8 mouse cellular contexts compared by ENCODE assay signal in the genomic region with DNA sequence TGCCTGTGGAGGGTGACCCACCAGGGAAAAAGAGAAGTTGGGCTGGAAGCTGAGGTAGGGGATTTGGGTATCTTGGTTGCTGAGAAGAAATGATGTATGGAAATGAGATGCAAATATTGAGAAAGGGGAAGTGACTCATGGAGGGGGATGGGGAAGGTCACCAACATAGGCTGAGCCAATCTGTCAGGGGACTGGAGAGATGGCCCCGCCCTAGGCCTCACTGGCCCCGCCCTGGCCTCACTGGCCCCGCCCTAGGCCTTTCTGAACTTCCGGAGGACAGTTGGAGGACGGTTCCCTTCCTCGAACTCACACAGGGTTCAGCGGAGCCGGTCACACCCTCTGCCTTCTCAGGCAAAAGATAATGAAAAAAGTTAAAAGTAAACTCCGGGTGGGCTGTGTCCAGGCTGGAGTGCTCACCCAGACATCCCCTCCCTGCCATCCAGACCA. TPM values are rescaled to one million over a fixed set of nuclear protein-coding genes. Genes with fewer than 3 reads are reported as not detected.
DNase-seq lines count a peak whose midpoint lies in the region; ATAC-seq and TF ChIP-seq lines count a peak whose summit lies in the region.

No protein-coding gene starts in this region.

- H3K27ac ChIP-seq in CH12.LX (ENCODE audit: insufficient read depth, low read depth) = peak overlapping the region; percentile 82
- peak overlapping the region; percentile 59; the same call in 1 of the 2 replicates for H3K27ac ChIP-seq in limb, embryonic 10.5 days

- TF ChIP-seq POLR2A in CH12.LX (IDR thresholded peaks at IDR 0.05; ENCODE audit: low read depth, low read length) = peak; percentile 80

- no peaks in the 10 kb centered on the region for H3K79me2 ChIP-seq in CH12.LX (replicated peaks; ENCODE audit: control insufficient read depth, extremely low read depth, insufficient read depth, poor library complexity, severe bottlenecking)

- no peaks in the 10 kb centered on the region for H3K27me3 ChIP-seq in CH12.LX (replicated peaks)
- H3K27me3 ChIP-seq in limb, embryonic 10.5 days (ENCODE audit: low read depth, poor library complexity, severe bottlenecking) = peaks cover 32% of the 10 kb centered on the region

- no peak for TF ChIP-seq CTCF in CH12.LX (conservative IDR thresholded peaks at IDR 0.05 in 1 of 2, IDR thresholded peaks at IDR 0.05 in 1 of 2; ENCODE audit: low read depth in 2 of 2, low read length in 2 of 2)

- WGBS in limb, embryonic 10.5 days = 36% methylated on average over 9 of the region's 9 CpGs

- in situ Hi-C loops in CH12.LX (cut with MboI; ENCODE audit: low pct_ligation_motif_present, low pct_unique_long_range_greater_than_20kb, low sequenced_read_pairs) = no loop called here

- peak; percentile 98 for DNase-seq in heart, adult 11 months
- DNase-seq in heart, postnatal 25 days (ENCODE audit: low spot score) = no peak
- DNase-seq in CH12.LX (ENCODE audit: extremely low read depth) = peak; percentile 98
- peak; percentile 59 for DNase-seq in embryo, embryonic 11 days
- DNase-seq in limb, embryonic 10.5 days (ENCODE audit: low spot score) = peak; percentile 43
- no peak for DNase-seq in left cerebral cortex, postnatal 14 days (ENCODE audit: low spot score in 2 of 2)
- no peak for DNase-seq in left cerebral cortex, adult 11 months (ENCODE audit: low spot score)

- no peak overlapping the region for H3K9ac ChIP-seq in CH12.LX (ENCODE audit: insufficient read depth, low read depth)

- intact Hi-C loops in heart, postnatal 25 days (cut with DNase I) = no loop called here
- intact Hi-C loops in left cerebral cortex, postnatal 14 days (cut with DNase I) = no loop called here

- peak; percentile 69 for TF ChIP-seq EP300 in CH12.LX (IDR thresholded peaks at IDR 0.05; ENCODE audit: low read length)

- TF ChIP-seq RAD21 in CH12.LX (IDR thresholded peaks at IDR 0.05; ENCODE audit: low read depth, low read length) = no peak

- dilution Hi-C loops in CH12.LX (cut with MboI; ENCODE audit: extremely low pct_ligation_motif_present, extremely low pct_unique_long_range_greater_than_20kb, low sequenced_read_pairs) = no loop called here

- H3K4me2 ChIP-seq in CH12.LX (ENCODE audit: insufficient read depth, low read depth, poor library complexity, severe bottlenecking) = peak overlapping the region; percentile 48

- H3K4me1 ChIP-seq in CH12.LX (ENCODE audit: control insufficient read depth in 1 of 2, insufficient read depth in 2 of 2) = peaks cover 29 to 61% of the 10 kb centered on the region in 2 experiments
- H3K4me1 ChIP-seq in limb, embryonic 10.5 days = peaks cover 20% of the 10 kb centered on the region

- peak; percentile 80 for ATAC-seq in monocyte, adult 5-6 weeks (replicated peaks; ENCODE audit: insufficient number of reproducible peaks, low FRiP score, low TSS enrichment, poor library complexity, severe bottlenecking)

- peak overlapping the region in 2 of 3 experiments; percentile 6 to 42 for H3K4me3 ChIP-seq in CH12.LX (replicated peaks in 1 of 3; ENCODE audit: low read depth in 2 of 3, low read length in 2 of 3, poor library complexity in 1 of 3)
- 0 out of 2 replicates have a peak overlapping the region, but pooled peaks have one; percentile 16 for H3K4me3 ChIP-seq in limb, embryonic 10.5 days

- H3K36me3 ChIP-seq in CH12.LX (replicated peaks in 1 of 2; ENCODE audit: control insufficient read depth in 1 of 2, insufficient read depth in 1 of 2, low read length in 1 of 2) = peaks cover 0 to 6% of the 10 kb centered on the region in 2 experiments
- H3K36me3 ChIP-seq in limb, embryonic 10.5 days = no peaks in the 10 kb centered on the region

- H3K9me3 ChIP-seq in CH12.LX (replicated peaks; ENCODE audit: low read length) = no peaks in the 10 kb centered on the region
- H3K9me3 ChIP-seq in limb, embryonic 10.5 days (replicated peaks) = no peaks in the 10 kb centered on the region

TF ChIP-seq in CH12.LX, 34 proteins besides CTCF, POLR2A, EP300 and RAD21 (continues in another document):
- no peak for TF ChIP-seq NRF1 (IDR thresholded peaks at IDR 0.05; ENCODE audit: low read depth, low read length)
- TF ChIP-seq KAT2A (IDR thresholded peaks at IDR 0.05; ENCODE audit: insufficient replicate concordance, low read length) = no peak
- 0 out of 2 replicates have a peak, but pooled peaks have one; percentile 46 for TF ChIP-seq TBP (conservative IDR thresholded peaks at IDR 0.05; ENCODE audit: low read depth, low read length)
- peak; percentile 32; the same call in 1 of the 2 replicates for TF ChIP-seq TCF12 (IDR thresholded peaks at IDR 0.05; ENCODE audit: low read depth, low read length)
- no peak; the same call in none of the 2 replicates for TF ChIP-seq ELF1 (IDR thresholded peaks at IDR 0.05; ENCODE audit: low read depth, low read length)
- no peak for TF ChIP-seq ZC3H11A (IDR thresholded peaks at IDR 0.05; ENCODE audit: low read depth, low read length)
- no peak for TF ChIP-seq CHD1 (IDR thresholded peaks at IDR 0.05; ENCODE audit: low read depth, low read length)
- TF ChIP-seq BHLHE40 (IDR thresholded peaks at IDR 0.05; ENCODE audit: low read depth, low read length) = peak; percentile 47; the same call in 1 of the 2 replicates
- no peak for TF ChIP-seq UBTF (IDR thresholded peaks at IDR 0.05; ENCODE audit: low read depth, low read length)
- TF ChIP-seq MYC (IDR thresholded peaks at IDR 0.05; ENCODE audit: low read depth, low read length) = no peak
- TF ChIP-seq MAZ (IDR thresholded peaks at IDR 0.05; ENCODE audit: low read depth, low read length) = no peak
- TF ChIP-seq PAX5 (IDR thresholded peaks at IDR 0.05; ENCODE audit: low read length) = no peak
- TF ChIP-seq CHD2 (IDR thresholded peaks at IDR 0.05; ENCODE audit: low read length) = peak; percentile 82
- TF ChIP-seq E2F4 (IDR thresholded peaks at IDR 0.05; ENCODE audit: insufficient replicate concordance, low read depth, low read length) = no peak
- TF ChIP-seq POLR2AphosphoS2 (IDR thresholded peaks at IDR 0.05; ENCODE audit: low read depth, low read length) = no peak; the same call in 1 of the 2 replicates
- TF ChIP-seq HCFC1 (IDR thresholded peaks at IDR 0.05; ENCODE audit: low read depth, low read length) = peak; percentile 26; the same call in 1 of the 2 replicates
- TF ChIP-seq USF1 (IDR thresholded peaks at IDR 0.05; ENCODE audit: low read depth, low read length) = no peak
- TF ChIP-seq USF2 (conservative IDR thresholded peaks at IDR 0.05; ENCODE audit: low read depth, low read length) = no peak
- TF ChIP-seq SMC3 (IDR thresholded peaks at IDR 0.05; ENCODE audit: low read depth, low read length) = no peak
- TF ChIP-seq NELFE (IDR thresholded peaks at IDR 0.05; ENCODE audit: low read depth, low read length) = peak; percentile 82
- peak; percentile 74 for TF ChIP-seq JUN (IDR thresholded peaks at IDR 0.05; ENCODE audit: insufficient read depth, low read depth, low read length)
- 0 out of 2 replicates have a peak, but pooled peaks have one; percentile 9 for TF ChIP-seq SIN3A (IDR thresholded peaks at IDR 0.05; ENCODE audit: low read length)
- no peak for TF ChIP-seq GABPA (IDR thresholded peaks at IDR 0.05; ENCODE audit: insufficient replicate concordance, low read depth, low read length)
- no peak for TF ChIP-seq MXI1 (IDR thresholded peaks at IDR 0.05; ENCODE audit: low read depth, low read length)
- no peak for TF ChIP-seq ZNF384 (IDR thresholded peaks at IDR 0.05; ENCODE audit: low read depth, low read length)
- no peak; the same call in 1 of the 2 replicates for TF ChIP-seq JUND (conservative IDR thresholded peaks at IDR 0.05; ENCODE audit: low read depth, low read length)

RNA-seq across cellular contexts. Expression of gene Lrrc25, which starts 3.0 kb away (rescaled TPM):
- total RNA-seq in heart, postnatal 25 days (2021) = 1 to 10 TPM; 1.4 to 1.5 TPM
- total RNA-seq in CH12.LX (2012; rRNA removed) (0.25 and 0.30 TPM in 2 replicates), CH12.LX (2014; rRNA removed) (2.4 and 2.6 TPM in 2 replicates)
- polyA plus RNA-seq in CH12.LX (2012; ENCODE audit: insufficient read length, low read depth) = 4.0 and 5.9 TPM in 2 replicates
- polyA plus RNA-seq in limb, embryonic 10.5 days (2016; fragmentation: Nextera tagmentation; extraction: Ambion mirVana) = 0.38 and 0.64 TPM in 2 replicates
- 28.5 to 42.6 TPM (median 42.2 TPM) in 3 replicates for total RNA-seq in monocyte, adult 5-6 weeks (2017)
- total RNA-seq in left cerebral cortex, postnatal 14 days (2021) = under 1 TPM; 0.90 to 0.97 TPM

RNA-seq across cellular contexts. Expression of gene Ssbp4, which starts 10.2 kb away (rescaled TPM):
- 10 to 100 TPM; 37.0 to 37.7 TPM for total RNA-seq in heart, postnatal 25 days (2021)
- total RNA-seq in CH12.LX (2012; rRNA removed) = 77.3 and 84.9 TPM in 2 replicates
- total RNA-seq in CH12.LX (2014; rRNA removed) = 31.0 and 41.3 TPM in 2 replicates
- 114 and 128 TPM in 2 replicates for polyA plus RNA-seq in CH12.LX (2012; ENCODE audit: insufficient read length, low read depth)
- polyA plus RNA-seq in limb, embryonic 10.5 days (2016; fragmentation: Nextera tagmentation; extraction: Ambion mirVana) = 164 and 182 TPM in 2 replicates
- 83.1 to 151 TPM (median 94.1 TPM) in 3 replicates for total RNA-seq in monocyte, adult 5-6 weeks (2017)
- total RNA-seq in left cerebral cortex, postnatal 14 days (2021) = 100 to 1,000 TPM; 270 to 302 TPM

RNA-seq across cellular contexts. Expression of gene Gdf15, which starts 13.3 kb away (rescaled TPM):
- total RNA-seq in heart, postnatal 25 days (2021) = under 1 TPM; 0.56 to 0.73 TPM
- total RNA-seq in CH12.LX (2012; rRNA removed) = 0.21 TPM in 1 of 2 replicates, not detected in the other
- not detected in 2 replicates for total RNA-seq in CH12.LX (2014; rRNA removed)
- polyA plus RNA-seq in CH12.LX (2012; ENCODE audit: insufficient read length, low read depth) = 0.16 TPM in 1 of 2 replicates, not detected in the other
- not detected in 2 replicates for polyA plus RNA-seq in limb, embryonic 10.5 days (2016; fragmentation: Nextera tagmentation; extraction: Ambion mirVana)
- total RNA-seq in monocyte, adult 5-6 weeks (2017) = 0.19 to 3.8 TPM in 2 of 3 replicates, not detected in the other
- total RNA-seq in left cerebral cortex, postnatal 14 days (2021) = not detected

RNA-seq across cellular contexts. Expression of gene Isyna1, which starts 24.7 kb away (rescaled TPM):
- total RNA-seq in heart, postnatal 25 days (2021) = 10 to 100 TPM; 21.5 to 25.1 TPM
- 141 and 174 TPM in 2 replicates for total RNA-seq in CH12.LX (2012; rRNA removed)
- 99.9 and 107 TPM in 2 replicates for total RNA-seq in CH12.LX (2014; rRNA removed)
- polyA plus RNA-seq in CH12.LX (2012; ENCODE audit: insufficient read length, low read depth) = 139 and 163 TPM in 2 replicates
- polyA plus RNA-seq in limb, embryonic 10.5 days (2016; fragmentation: Nextera tagmentation; extraction: Ambion mirVana) = 214 and 225 TPM in 2 replicates
- total RNA-seq in monocyte, adult 5-6 weeks (2017) = 9.3 to 16.3 TPM (median 15.3 TPM) in 3 replicates
- 10 to 100 TPM; 47.5 to 51.0 TPM for total RNA-seq in left cerebral cortex, postnatal 14 days (2021)

RNA-seq across cellular contexts. Expression of gene Pgpep1, which starts 41.3 kb away (rescaled TPM):
- 10 to 100 TPM; 46.8 to 47.5 TPM for total RNA-seq in heart, postnatal 25 days (2021)
- total RNA-seq in CH12.LX (2012; rRNA removed) (15.2 and 22.9 TPM in 2 replicates), CH12.LX (2014; rRNA removed) (10.3 and 12.3 TPM in 2 replicates)
- polyA plus RNA-seq in CH12.LX (2012; ENCODE audit: insufficient read length, low read depth) = 30.0 and 35.1 TPM in 2 replicates
- polyA plus RNA-seq in limb, embryonic 10.5 days (2016; fragmentation: Nextera tagmentation; extraction: Ambion mirVana) = 44.7 and 45.0 TPM in 2 replicates
- total RNA-seq in monocyte, adult 5-6 weeks (2017) = 2.3 to 4.9 TPM (median 3.3 TPM) in 3 replicates
- 10 to 100 TPM; 14.8 to 19.0 TPM for total RNA-seq in left cerebral cortex, postnatal 14 days (2021)

Comparison
In these comparisons a context has a peak if more than half of its experiments do, and no peak if none do; other contexts are left out.
1. DNase-seq: peak in heart, adult 11 months (single experiment), CH12.LX (single experiment), embryo, embryonic 11 days (single experiment) and limb, embryonic 10.5 days (single experiment); none in heart, postnatal 25 days (single experiment), left cerebral cortex, postnatal 14 days (0 of 2) and left cerebral cortex, adult 11 months (single experiment).